Mouse (Mus musculus) gastrocnemius, adult 2 months (tissue): ENCODE measurements at regions not wholly inside any gene's neighbourhood (a gene's known extent, or its start where the extent isn't known, plus 50 kb on each side); places are given as distances from the start of the nearest gene placed in this dataset.

ENCODE experiments used
- DNase-seq: peaks from one replicate; pipeline ENCODE4 v3.0.0; 2022
- H3K27ac ChIP-seq: fragments of 200-600 bp; 2 replicates; pipeline ENCODE4 v1.8.1; 2022; ENCODE audit warnings: mild to moderate bottlenecking
- H3K4me3 ChIP-seq: fragments of 200-600 bp; 2 replicates; pipeline ENCODE4 v1.8.1; 2022; ENCODE audit warnings: mild to moderate bottlenecking, moderate library complexity
- CTCF ChIP-seq: fragments of 200-600 bp; IDR thresholded peaks from 2 replicates; pipeline ENCODE4 v1.8.1; 2022; ENCODE audit warnings: antibody characterized with exemption, mild to moderate bottlenecking, moderate library complexity
- intact Hi-C: fragments of 180-260 bp; cut with DNase I; formaldehyde crosslinking; loops from one replicate; pipeline ENCODE4 v1.15.1; 2025

DNA sequence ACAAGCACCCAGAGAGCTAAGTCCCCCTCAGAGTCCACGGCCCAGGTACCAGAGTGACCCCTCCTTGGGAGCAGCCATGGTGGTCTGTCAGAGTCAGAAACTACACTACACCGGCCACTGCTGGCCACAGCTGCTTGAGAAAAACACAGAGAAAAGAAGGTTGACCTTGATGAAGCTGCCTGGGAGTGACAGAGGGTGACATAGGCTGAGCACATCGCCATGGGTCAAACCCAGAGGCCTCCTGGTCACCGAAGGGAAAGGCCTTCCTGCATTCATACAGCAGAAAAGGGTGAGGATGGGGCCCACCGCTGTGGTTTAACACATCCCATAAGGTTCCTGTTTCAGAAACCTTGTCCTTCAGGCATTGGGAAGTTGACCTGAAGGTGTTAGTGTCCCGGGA, 153.0 kb downstream of the Setd4 start:
- intact Hi-C loops = loop anchor here (5.0 kb wide), 1 partner anchor 884 kb away; no protein-coding TSS in a partner anchor
- Histone ChIP-seq H3K27ac (no peak overlapping the region), H3K4me3 (no peak overlapping the region)
- no peak for DNase-seq
- no peak for TF ChIP-seq CTCF

DNA sequence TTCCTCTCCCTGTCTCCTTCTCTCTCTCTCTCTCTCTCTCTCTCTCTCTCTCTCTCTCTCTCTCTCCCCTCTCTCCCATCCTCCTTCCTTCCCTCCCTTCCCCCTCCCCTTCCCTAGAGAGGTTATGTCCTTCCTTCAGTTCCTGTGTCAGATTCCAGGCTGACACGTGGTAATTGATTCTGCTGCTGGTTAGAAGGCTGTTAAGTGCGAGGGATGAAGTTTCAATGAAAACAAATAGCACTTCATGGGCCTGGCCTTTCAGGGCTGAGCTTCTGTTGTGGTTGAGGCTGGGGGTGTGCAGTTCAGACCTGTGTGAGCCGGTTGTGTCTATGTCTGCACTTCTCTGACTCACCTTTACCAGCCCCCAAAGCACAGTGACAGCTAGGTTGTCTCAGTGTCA, 153.9 kb downstream of the Setd4 start:
- H3K27ac ChIP-seq = no peak overlapping the region
- intact Hi-C loops = loop anchor here (5.0 kb wide), 1 partner anchor 883 kb away; no protein-coding TSS in a partner anchor
- no peak for DNase-seq
- H3K4me3 ChIP-seq = no peak overlapping the region
- no peak for TF ChIP-seq CTCF

DNA sequence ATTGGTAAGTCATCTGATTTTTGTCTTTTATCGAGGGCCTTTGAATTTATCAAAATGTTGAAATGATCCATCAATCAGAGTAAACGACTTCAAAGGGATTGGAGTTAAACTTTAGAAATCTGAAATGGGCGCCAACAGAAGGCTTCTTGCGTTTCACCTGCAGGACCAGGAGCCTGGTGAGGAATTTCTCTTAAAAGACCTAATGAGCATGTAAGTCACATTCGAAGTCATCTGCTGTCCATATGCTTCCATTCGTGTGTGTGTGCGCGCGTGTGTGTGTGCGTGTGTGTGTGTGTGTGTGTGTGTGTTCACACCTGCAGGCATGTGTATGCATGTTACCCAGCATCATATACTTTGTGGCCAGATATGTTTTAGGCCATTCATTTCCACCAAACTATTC, 155.7 kb downstream of the Setd4 start:
- no peak overlapping the region for H3K4me3 ChIP-seq
- TF ChIP-seq CTCF = no peak
- intact Hi-C loops = no loop called here
- H3K27ac ChIP-seq = no peak overlapping the region
- no peak for DNase-seq

DNA sequence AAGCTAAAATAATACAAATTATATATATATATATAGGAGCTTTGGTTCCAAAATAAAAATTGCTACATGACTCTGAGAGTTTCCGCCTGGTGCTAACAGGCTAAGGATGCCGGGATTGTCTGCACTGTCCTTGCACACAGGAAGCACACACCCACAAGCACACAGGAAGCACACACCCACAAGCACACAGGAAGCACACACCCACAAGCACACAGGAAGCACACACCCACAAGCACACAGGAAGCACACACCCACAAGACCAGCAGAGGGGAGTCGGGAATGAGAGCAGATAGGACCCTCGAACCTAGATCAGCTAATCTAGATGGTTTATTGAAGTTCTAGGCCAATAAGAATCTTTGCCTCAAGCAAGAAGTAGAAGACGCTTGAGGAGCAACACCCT, 156.9 kb downstream of the Setd4 start:
- intact Hi-C loops = no loop called here
- H3K4me3 ChIP-seq = no peak overlapping the region
- TF ChIP-seq CTCF = no peak
- H3K27ac ChIP-seq = no peak overlapping the region
- DNase-seq = no peak

DNA sequence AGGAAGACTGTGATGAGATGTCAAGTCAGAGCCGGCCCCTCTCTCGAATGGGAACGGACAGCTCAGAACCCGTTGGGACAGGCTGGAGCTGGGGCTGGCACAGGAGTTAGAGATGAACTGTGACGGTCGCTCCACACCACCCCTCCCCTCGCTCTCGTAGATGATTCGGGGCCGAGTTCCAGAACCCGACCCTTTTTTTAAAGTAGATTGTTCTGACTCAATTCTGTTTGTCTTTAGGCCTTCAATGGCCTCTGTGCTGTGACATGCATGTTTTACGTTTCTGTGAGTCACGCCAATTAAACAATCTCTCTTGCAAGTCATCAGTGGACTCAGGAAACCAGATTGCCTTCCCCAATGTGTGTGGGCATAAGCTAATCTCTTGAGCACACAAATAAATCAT, 157.7 kb downstream of the Setd4 start:
- Histone ChIP-seq H3K4me3 (no peak overlapping the region), H3K27ac (no peak overlapping the region)
- no peak for DNase-seq
- intact Hi-C loops = no loop called here
- TF ChIP-seq CTCF = no peak

DNA sequence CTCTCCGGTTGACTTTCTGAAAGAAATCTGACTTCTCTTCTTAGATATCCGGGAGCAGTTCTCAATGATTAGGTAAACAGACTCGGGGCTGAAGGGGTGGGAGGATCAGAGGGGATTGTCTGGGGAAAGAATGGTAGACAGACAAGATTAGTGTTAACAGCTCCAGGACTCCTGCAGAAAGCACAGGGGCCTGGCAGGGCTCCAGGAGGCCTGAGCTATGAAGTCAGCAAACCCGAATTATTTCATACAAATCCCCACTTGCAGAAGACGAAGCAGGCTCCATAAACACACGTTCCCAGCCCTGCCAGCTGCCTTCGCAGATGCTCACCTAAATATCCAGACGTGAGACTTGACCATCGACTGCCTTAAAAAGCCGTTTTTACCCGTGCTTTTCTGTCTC, 161.0 kb downstream of the Setd4 start:
- Histone ChIP-seq H3K27ac (no peak overlapping the region), H3K4me3 (no peak overlapping the region)
- no peak for TF ChIP-seq CTCF
- intact Hi-C loops = no loop called here
- peak; percentile 32 for DNase-seq

DNA sequence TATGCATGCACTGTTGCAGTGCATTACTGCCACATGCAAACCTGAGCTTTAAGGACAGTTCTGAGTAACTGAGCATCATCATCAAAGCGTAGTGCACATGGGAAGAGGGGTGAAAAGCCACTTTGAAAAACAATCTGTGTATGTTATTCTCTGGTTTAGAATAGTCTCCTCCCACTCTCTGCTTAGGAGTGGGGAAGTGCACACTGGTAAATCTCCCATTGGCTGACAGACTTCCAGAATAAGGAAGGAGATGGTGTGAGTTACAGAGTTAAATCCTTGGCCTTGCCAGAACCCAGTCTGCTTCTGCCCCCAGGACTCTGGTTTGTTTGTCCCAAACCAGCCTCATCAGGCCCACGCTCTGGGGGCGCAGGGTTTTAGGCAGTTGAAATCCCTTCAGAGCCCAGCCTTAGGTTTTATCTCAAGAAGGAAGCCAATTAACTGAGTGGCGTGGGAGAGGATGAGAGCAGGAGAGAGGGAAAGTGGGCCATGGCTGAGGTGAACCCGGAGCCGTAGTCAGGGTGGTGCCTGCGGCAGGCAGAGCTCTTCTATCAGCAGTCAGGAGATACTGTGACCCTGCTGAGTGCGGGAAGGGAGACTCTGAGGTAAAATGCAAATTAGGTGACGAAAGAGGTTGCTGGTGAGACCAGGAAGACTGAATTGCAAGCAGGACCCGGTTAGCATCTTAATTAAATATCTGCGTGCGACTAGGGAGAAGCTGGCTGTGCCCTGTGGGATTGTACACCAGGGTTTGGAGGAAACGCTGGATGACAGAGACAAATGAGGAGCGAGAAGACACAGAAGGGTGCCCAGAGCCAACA, 166.0 kb downstream of the Setd4 start:
- H3K4me3 ChIP-seq = no peak overlapping the region
- no peak for DNase-seq
- TF ChIP-seq CTCF = no peak
- intact Hi-C loops = no loop called here
- H3K27ac ChIP-seq = no peak overlapping the region

DNA sequence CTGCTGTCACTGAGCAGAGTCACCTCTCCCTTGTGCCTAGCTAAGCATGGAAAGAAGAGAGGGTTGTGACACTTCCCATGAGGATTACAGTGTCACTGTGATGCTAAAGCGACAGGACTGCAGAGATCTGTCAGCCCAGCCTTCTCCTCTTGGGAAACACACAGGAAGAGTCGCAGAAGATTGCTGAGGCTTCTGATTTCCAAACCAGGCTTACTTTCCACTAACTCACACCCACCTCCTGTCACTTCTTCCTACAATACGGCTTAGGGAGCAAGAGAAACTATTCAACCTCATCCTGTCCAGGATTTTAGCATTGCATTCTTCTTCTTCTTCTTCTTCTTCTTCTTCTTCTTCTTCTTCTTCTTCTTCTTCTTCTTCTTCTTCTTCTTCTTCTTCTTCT, 167.1 kb downstream of the Setd4 start:
- no peak overlapping the region for H3K27ac ChIP-seq
- H3K4me3 ChIP-seq = no peak overlapping the region
- no peak for DNase-seq
- no peak for TF ChIP-seq CTCF
- intact Hi-C loops = no loop called here

DNA sequence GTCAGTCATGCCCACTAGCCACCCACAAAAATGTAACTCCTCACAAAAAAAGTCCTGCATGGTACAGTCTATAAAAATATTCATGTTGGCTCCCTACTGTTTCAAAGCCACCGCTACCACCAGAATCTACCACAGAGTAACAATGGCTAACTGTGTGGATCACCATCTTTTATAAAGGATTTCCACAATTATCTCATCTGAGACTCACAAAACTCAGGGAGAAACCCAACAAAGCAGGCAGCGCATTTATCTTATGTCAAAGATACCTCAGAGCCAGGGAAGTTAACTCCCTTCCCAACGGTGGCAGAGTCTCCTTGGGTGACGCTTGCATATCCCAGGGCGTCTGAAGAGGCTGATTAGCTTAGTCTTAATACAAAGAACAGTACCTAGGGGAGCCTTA, 172.5 kb downstream of the Setd4 start:
- TF ChIP-seq CTCF = no peak
- no peak overlapping the region for H3K27ac ChIP-seq
- intact Hi-C loops = no loop called here
- no peak overlapping the region for H3K4me3 ChIP-seq
- DNase-seq = no peak

DNA sequence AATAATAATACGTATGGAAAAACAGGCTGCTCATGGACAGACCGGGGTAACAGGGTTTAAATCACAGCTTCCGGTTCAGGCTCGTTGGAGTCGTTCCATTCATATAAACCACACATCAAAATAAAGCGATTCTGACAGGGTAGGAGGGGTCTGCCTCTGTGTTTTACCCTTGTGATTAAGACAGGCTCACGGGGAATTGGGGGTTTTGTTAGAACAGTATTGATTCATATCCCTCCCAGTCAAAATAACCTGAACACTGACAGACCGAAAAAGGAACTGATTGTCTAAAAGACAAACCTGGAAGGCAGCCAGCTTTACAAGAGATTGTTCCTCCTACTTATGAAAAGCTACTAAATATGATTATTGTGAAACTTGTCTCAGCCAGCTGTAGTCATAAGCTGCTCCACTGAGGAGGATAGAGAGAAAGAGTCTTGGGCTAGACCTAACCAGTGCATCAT, 174.5 kb downstream of the Setd4 start:
- TF ChIP-seq CTCF = no peak
- no peak for DNase-seq
- intact Hi-C loops = no loop called here
- Histone ChIP-seq H3K4me3 (no peak overlapping the region), H3K27ac (no peak overlapping the region)

DNA sequence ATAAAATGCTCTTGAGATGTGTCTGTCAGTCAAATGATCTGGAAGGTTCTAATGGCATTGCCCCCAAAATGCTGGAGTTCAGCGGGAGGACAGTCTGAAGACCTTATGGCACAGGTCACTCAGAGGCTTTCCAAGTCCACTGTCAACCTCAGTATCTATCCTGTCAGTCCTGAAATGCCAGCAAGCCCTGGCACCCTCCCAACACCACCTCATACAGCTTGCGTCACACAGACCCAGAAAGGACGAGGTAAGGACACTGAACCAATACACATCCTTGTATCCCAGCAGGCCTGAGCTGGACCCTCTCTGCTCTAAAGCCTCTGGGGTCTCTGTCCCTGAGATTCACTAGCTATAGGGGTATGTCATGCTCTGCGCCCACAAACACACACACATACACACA, 176.6 kb downstream of the Setd4 start:
- Histone ChIP-seq H3K4me3 (no peak overlapping the region), H3K27ac (no peak overlapping the region)
- TF ChIP-seq CTCF = no peak
- intact Hi-C loops = no loop called here
- no peak for DNase-seq

DNA sequence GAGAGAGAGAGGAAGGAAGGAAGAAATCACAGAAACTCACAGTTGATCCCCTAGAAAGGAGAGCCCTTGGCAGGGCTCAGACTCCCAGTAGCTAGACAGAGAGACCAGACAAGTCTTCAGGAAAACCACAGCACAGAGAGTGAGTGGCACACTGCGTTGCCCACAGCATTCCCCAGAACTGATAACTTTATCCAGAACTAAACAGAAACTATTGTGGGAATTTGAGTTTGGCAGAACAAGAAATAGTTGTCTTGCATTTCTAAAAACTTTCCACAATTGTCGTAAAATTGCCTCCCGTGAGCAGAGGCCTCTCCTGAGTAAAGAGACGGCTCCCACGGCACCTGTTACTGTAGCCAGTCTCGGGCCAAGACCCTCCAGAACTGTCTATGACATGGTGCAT, 178.1 kb downstream of the Setd4 start:
- no peak for DNase-seq
- TF ChIP-seq CTCF = no peak
- no peak overlapping the region for H3K4me3 ChIP-seq
- no peak overlapping the region for H3K27ac ChIP-seq
- intact Hi-C loops = no loop called here

DNA sequence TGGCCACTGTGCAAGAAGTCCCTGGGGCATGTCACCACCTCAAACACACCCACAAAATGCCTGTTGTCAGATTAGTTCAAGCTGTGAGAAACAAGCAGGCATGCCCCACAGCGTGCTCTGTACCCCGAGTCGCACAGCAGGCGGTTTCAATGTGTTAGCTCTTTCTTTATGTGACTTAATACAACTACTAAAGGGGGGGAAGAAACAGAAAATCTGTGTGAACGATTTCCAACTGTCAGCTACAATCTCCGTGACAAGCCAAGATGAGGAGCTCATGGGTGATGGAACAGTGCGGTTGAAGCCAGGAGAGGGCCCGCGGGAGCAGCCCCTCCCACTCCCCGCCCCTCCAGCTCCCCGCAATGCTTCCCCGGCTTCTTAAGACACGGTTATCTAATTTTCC, 180.7 kb downstream of the Setd4 start:
- no peak for TF ChIP-seq CTCF
- intact Hi-C loops = no loop called here

DNA sequence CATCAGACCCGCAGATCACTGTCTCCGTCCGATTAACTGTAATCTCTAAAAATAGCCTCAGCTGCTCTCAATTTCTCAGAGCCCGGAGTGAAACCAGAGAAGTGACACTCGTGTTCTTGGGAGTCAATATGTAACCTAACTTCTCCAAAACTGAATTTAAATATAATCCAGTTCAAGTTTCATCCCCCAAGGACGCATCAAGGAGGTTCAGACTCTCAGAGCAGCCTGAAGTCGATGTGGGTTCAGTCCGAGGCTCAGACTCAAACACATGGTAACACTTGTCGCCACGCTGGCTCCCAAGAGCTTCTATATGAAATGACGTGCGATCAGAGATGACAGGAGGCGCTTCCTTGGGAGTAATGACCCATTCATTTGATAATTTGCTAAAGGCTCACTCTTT, 181.6 kb downstream of the Setd4 start:
- Histone ChIP-seq H3K4me3 (peak overlapping the region; percentile 53), H3K27ac (peak overlapping the region; percentile 79)
- DNase-seq = peak; percentile 28
- no peak for TF ChIP-seq CTCF
- intact Hi-C loops = no loop called here

More for the DNA sequence above, 180.7 kb downstream of the Setd4 start:
- Histone ChIP-seq H3K4me3 (peak overlapping the region; percentile 28), H3K27ac (peak overlapping the region; percentile 79)
- DNase-seq = no peak
